13 mouse cellular contexts compared by ENCODE assay signal in the genomic region with DNA sequence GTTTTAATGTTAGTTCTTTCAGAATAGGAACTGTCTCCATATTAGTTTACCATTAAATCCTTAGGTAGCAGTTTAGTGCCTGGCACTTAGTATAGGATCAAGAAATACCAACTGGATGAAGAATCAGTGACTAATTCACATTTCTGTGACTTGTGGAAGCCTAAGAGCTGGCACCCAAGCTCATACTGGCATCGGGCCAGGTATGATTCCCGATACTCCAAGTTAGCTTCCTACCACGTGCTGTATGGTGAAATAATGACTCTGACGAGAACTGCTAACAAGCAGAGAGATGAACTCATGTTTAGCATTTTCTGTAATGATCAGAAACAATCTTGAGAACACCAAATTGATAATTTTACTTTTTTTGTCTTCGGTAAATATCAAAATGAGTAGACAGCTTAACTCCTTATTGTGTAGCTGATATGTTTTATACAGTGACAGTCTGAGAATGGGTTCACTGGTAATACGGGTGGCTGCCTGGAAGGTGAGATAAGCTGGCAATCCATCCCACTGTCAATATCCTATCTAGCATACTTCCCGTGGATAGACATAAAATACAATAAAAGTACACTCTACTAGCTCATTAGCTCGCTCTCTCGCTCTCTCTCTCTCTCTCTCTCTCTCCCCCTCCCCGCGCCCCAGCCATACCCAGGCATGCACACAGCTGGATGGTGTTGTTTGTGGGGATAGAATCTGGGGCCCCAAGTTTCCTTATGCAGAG. TPM values are rescaled to one million over a fixed set of nuclear protein-coding genes. Genes with fewer than 3 reads are reported as not detected.
A peak's percentile ranks its signal among the peaks of the same experiment; 100 is the strongest.
DNase-seq lines count a peak whose midpoint lies in the region; ATAC-seq and TF ChIP-seq lines count a peak whose summit lies in the region.
"Had no signal": no experiment of that assay in that cellular context is flagged by ENCODE, and none has a peak within 500 bp of the region (broad histone marks: within the 10 kb centered on the region; RNA-seq: fewer than 3 reads in every experiment).

No protein-coding gene starts in this region.

- DNase-seq in cerebellum, postnatal 10 days: peak; percentile 42 to 45
- DNase-seq in cerebellum, adult 11 months: no peak
- no peak for DNase-seq in stomach, postnatal 0 days (ENCODE audit: low spot score)
- DNase-seq in liver: peak; percentile 38
- DNase-seq in embryo, embryonic 10 days (ENCODE audit: low spot score): no peak
- DNase-seq: heart, adult 11 months; thymus, adult 18-20 months had no signal

- H3K4me3 ChIP-seq in stomach, embryonic 15.5 days (replicated peaks): no peak overlapping the region
- no peak overlapping the region for H3K4me3 ChIP-seq in stomach, postnatal 0 days (ENCODE audit: low read depth, low read length)
- H3K4me3 ChIP-seq in hindbrain, embryonic 13.5 days: no peak overlapping the region
- H3K4me3 ChIP-seq: forebrain, embryonic 10.5 days; left cerebral cortex, adult 2 months had no signal

- H3K4me2 ChIP-seq in stomach, embryonic 15.5 days: no peak overlapping the region
- H3K4me2 ChIP-seq in stomach, postnatal 0 days (replicated peaks; ENCODE audit: low read depth): no peak overlapping the region
- H3K4me2 ChIP-seq in hindbrain, embryonic 13.5 days: no peak overlapping the region

- 64% methylated on average over 11 of the region's 11 CpGs for WGBS in stomach, embryonic 15.5 days
- 63% methylated on average over 11 of the region's 11 CpGs for WGBS in stomach, postnatal 0 days
- WGBS in hindbrain, embryonic 13.5 days: 86% methylated on average over 11 of the region's 11 CpGs

- TF ChIP-seq CTCF in stomach, postnatal 0 days (IDR thresholded peaks at IDR 0.05; ENCODE audit: low read depth): no peak

- H3K9me3 ChIP-seq in stomach, embryonic 15.5 days: no peaks in the 10 kb centered on the region
- H3K9me3 ChIP-seq in stomach, postnatal 0 days (ENCODE audit: control insufficient read depth, low read length): no peaks in the 10 kb centered on the region
- H3K9me3 ChIP-seq in hindbrain, embryonic 13.5 days: no peaks in the 10 kb centered on the region

- no peaks in the 10 kb centered on the region for H3K36me3 ChIP-seq in stomach, embryonic 15.5 days
- no peaks in the 10 kb centered on the region for H3K36me3 ChIP-seq in stomach, postnatal 0 days (ENCODE audit: control insufficient read depth, insufficient read depth, low read length)
- H3K36me3 ChIP-seq in hindbrain, embryonic 13.5 days: no peaks in the 10 kb centered on the region
- H3K36me3 ChIP-seq: forebrain, embryonic 10.5 days had no signal

- H3K27me3 ChIP-seq in stomach, embryonic 15.5 days (replicated peaks): no peaks in the 10 kb centered on the region
- no peaks in the 10 kb centered on the region for H3K27me3 ChIP-seq in stomach, postnatal 0 days (ENCODE audit: control insufficient read depth, insufficient read depth, low read length)
- H3K27me3 ChIP-seq in hindbrain, embryonic 13.5 days: no peaks in the 10 kb centered on the region

- no peak overlapping the region for H3K27ac ChIP-seq in stomach, embryonic 15.5 days
- H3K27ac ChIP-seq in stomach, postnatal 0 days (replicated peaks): no peak overlapping the region
- H3K27ac ChIP-seq in hindbrain, embryonic 13.5 days: no peak overlapping the region
- H3K27ac ChIP-seq: forebrain, embryonic 10.5 days; kidney, postnatal 0 days; left cerebral cortex, adult 2 months had no signal

- no peak for TF ChIP-seq EP300 in stomach, postnatal 0 days (optimal IDR thresholded peaks at IDR 0.05)

- 0 out of 2 replicates have a peak, but pooled peaks cover 3% of the 10 kb centered on the region for H3K4me1 ChIP-seq in stomach, embryonic 15.5 days
- no peaks in the 10 kb centered on the region for H3K4me1 ChIP-seq in stomach, postnatal 0 days (replicated peaks; ENCODE audit: control insufficient read depth, insufficient read depth)
- H3K4me1 ChIP-seq in hindbrain, embryonic 13.5 days (replicated peaks): no peaks in the 10 kb centered on the region

- H3K9ac ChIP-seq in stomach, embryonic 15.5 days: no peak overlapping the region
- H3K9ac ChIP-seq in stomach, postnatal 0 days (ENCODE audit: low read length): no peak overlapping the region
- H3K9ac ChIP-seq in hindbrain, embryonic 13.5 days: no peak overlapping the region

- ATAC-seq in stomach, embryonic 15.5 days (ENCODE audit: insufficient read depth, low FRiP score, low read depth): 0 out of 2 replicates have a peak, but pooled peaks have one; percentile 8
- ATAC-seq in stomach, postnatal 0 days (ENCODE audit: low FRiP score, low TSS enrichment): no peak
- ATAC-seq in megakaryocyte-erythroid progenitor cell, adult 5-6 weeks (replicated peaks; ENCODE audit: low FRiP score, low TSS enrichment, poor library complexity, severe bottlenecking): peak; percentile 83
- no peak for ATAC-seq in hindbrain, embryonic 13.5 days (ENCODE audit: low FRiP score)

RNA-seq across cellular contexts. Expression of a gene that starts 10.9 kb away (rescaled TPM):
- polyA plus RNA-seq in stomach, embryonic 15.5 days (2015; fragmentation: Nextera tagmentation; extraction: Ambion mirVana): 66.9 and 70.0 TPM in 2 replicates
- polyA plus RNA-seq in stomach, postnatal 0 days (2015; fragmentation: Nextera tagmentation; extraction: Ambion mirVana): 32.2 and 39.0 TPM in 2 replicates
- total RNA-seq in megakaryocyte-erythroid progenitor cell, adult 5-6 weeks (2014; fragmentation: Nextera tagmentation): 93.2 and 102 TPM in 2 replicates
- total RNA-seq in megakaryocyte-erythroid progenitor cell, adult 5-6 weeks (2017): 109 and 114 TPM in 2 replicates
- 83.0 and 85.1 TPM in 2 replicates for polyA plus RNA-seq in hindbrain, embryonic 13.5 days (2015; fragmentation: Nextera tagmentation; extraction: Ambion mirVana)

RNA-seq across cellular contexts. Expression of a gene that starts 47.9 kb away (rescaled TPM):
- 21.0 and 27.9 TPM in 2 replicates for polyA plus RNA-seq in stomach, embryonic 15.5 days (2015; fragmentation: Nextera tagmentation; extraction: Ambion mirVana)
- 27.3 and 28.8 TPM in 2 replicates for polyA plus RNA-seq in stomach, postnatal 0 days (2015; fragmentation: Nextera tagmentation; extraction: Ambion mirVana)
- total RNA-seq in megakaryocyte-erythroid progenitor cell, adult 5-6 weeks (2014; fragmentation: Nextera tagmentation): 54.3 and 72.8 TPM in 2 replicates
- 52.8 and 54.1 TPM in 2 replicates for total RNA-seq in megakaryocyte-erythroid progenitor cell, adult 5-6 weeks (2017)
- polyA plus RNA-seq in hindbrain, embryonic 13.5 days (2015; fragmentation: Nextera tagmentation; extraction: Ambion mirVana): 10.1 and 11.1 TPM in 2 replicates

RNA-seq across cellular contexts. Expression of a gene that starts 58.6 kb away (rescaled TPM):
- polyA plus RNA-seq in stomach, embryonic 15.5 days (2015; fragmentation: Nextera tagmentation; extraction: Ambion mirVana): 7.5 and 8.1 TPM in 2 replicates
- 7.6 and 7.7 TPM in 2 replicates for polyA plus RNA-seq in stomach, postnatal 0 days (2015; fragmentation: Nextera tagmentation; extraction: Ambion mirVana)
- 34.5 and 36.0 TPM in 2 replicates for total RNA-seq in megakaryocyte-erythroid progenitor cell, adult 5-6 weeks (2014; fragmentation: Nextera tagmentation)
- total RNA-seq in megakaryocyte-erythroid progenitor cell, adult 5-6 weeks (2017): 32.1 and 34.1 TPM in 2 replicates
- polyA plus RNA-seq in hindbrain, embryonic 13.5 days (2015; fragmentation: Nextera tagmentation; extraction: Ambion mirVana): 3.5 and 4.7 TPM in 2 replicates

Comparison
In these comparisons a context has a peak if more than half of its experiments do, and no peak if none do; other contexts are left out.
1. DNase-seq: peak in cerebellum, postnatal 10 days (2 of 2) and liver (single experiment); none in cerebellum, adult 11 months (single experiment), stomach, postnatal 0 days (single experiment) and embryo, embryonic 10 days (single experiment).
2. ATAC-seq: peak in stomach, embryonic 15.5 days (single experiment) and megakaryocyte-erythroid progenitor cell, adult 5-6 weeks (single experiment); none in stomach, postnatal 0 days (single experiment) and hindbrain, embryonic 13.5 days (single experiment).